Mouse (Mus musculus) heart, embryonic 12.5 days (tissue): ENCODE measurements at regions not wholly inside any gene's neighbourhood (a gene's known extent, or its start where the extent isn't known, plus 50 kb on each side); places are given as distances from the start of the nearest gene placed in this dataset.

ENCODE experiments used
- ATAC-seq: fragments of 200-750 bp; cut with Nextera tagmentation; 2 replicates; pipeline ENCODE4 v1.8.0; 2017; ENCODE audit warnings: moderate TSS enrichment, moderate library complexity; ENCODE audit not compliant: insufficient number of reproducible peaks, low FRiP score
- H3K27ac ChIP-seq: fragments of 300-500 bp; sonication (generic); 2 replicates; pipeline ENCODE4 v1.5.1; 2016; ENCODE audit warnings: mild to moderate bottlenecking, moderate library complexity; ENCODE audit not compliant: poor library complexity, severe bottlenecking
- H3K27me3 ChIP-seq: fragments of 300-500 bp; sonication (generic); replicated peaks from 2 replicates; pipeline ENCODE4 v1.6.1; 2016; ENCODE audit warnings: mild to moderate bottlenecking, moderate library complexity
- H3K36me3 ChIP-seq: fragments of 300-500 bp; sonication (generic); 2 replicates; pipeline ENCODE4 v1.6.1; 2016; ENCODE audit warnings: mild to moderate bottlenecking, moderate library complexity
- H3K4me1 ChIP-seq: fragments of 300-500 bp; sonication (generic); replicated peaks from 2 replicates; pipeline ENCODE4 v1.6.1; 2016; ENCODE audit warnings: mild to moderate bottlenecking
- H3K4me2 ChIP-seq: fragments of 300-500 bp; sonication (generic); 2 replicates; pipeline ENCODE4 v1.6.1; 2016; ENCODE audit warnings: mild to moderate bottlenecking, moderate library complexity
- H3K4me3 ChIP-seq: fragments of 300-500 bp; sonication (generic); 2 replicates; pipeline ENCODE4 v1.5.1; 2016; ENCODE audit warnings: mild to moderate bottlenecking
- H3K9ac ChIP-seq: fragments of 300-500 bp; sonication (generic); 2 replicates; pipeline ENCODE4 v1.6.1; 2016; ENCODE audit warnings: mild to moderate bottlenecking, moderate library complexity
- H3K9me3 ChIP-seq: fragments of 300-500 bp; sonication (generic); replicated peaks from 2 replicates; pipeline ENCODE4 v1.6.1; 2016; ENCODE audit warnings: mild to moderate bottlenecking, moderate library complexity
- WGBS: fragments of 180-500 bp; shearing (Covaris S2); methylation state at CpG from one replicate; pipeline ENCODE4 v1.1.7; 2016; 5-methylcytosine and 5-hydroxymethylcytosine counted together

DNA sequence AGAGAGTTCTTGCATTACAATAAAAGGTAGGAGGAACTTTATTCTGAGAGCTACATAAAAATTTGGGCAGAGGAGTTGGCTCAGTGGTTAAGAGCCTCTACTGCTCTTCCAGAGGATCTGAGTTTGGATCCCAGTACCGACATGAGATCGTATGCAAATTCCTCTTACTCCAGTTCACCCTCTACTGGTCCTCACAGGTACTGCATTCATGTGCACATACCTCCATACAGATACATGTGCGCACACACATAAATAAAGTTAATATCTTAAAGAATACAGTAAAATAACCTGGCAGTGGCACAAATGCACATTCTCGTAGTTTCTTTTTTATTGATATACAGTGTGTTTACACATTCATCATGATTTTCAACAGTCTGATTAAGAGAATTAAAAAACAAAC lies 232.4 kb downstream of the Vps13c start:
- Histone ChIP-seq H3K9me3 (0 out of 2 replicates have a peak, but pooled peaks cover 2% of the 10 kb centered on the region), H3K4me1 (no peaks in the 10 kb centered on the region), H3K4me3 (no peak overlapping the region), H3K9ac (no peak overlapping the region), H3K27ac (no peak overlapping the region), H3K36me3 (no peaks in the 10 kb centered on the region), H3K4me2 (no peak overlapping the region), H3K27me3 (no peaks in the 10 kb centered on the region)
- no peak for ATAC-seq
- 84% methylated on average over 4 of the region's 4 CpGs for WGBS

DNA sequence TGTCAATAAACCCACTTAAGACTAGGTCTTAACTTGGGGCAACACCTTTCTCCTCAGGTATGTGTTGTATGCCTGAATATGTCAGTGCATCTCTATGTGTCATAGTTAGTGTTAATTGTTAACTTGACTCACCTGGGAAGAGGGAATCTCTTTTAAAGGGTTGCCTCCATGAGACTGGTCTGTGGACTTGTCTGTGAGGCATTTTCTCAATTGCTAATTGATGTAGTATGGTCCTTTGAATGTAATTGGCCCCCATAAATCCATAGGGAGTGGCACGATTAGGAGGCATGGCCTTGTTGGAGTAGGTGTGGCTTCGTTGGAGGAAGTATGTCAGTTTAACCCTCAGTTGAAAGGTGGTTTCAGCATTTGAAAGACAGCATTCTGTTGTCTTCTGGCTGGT lies 237.1 kb downstream of the Vps13c start:
- no peak for ATAC-seq
- no peaks in the 10 kb centered on the region for H3K36me3 ChIP-seq
- H3K4me3 ChIP-seq: no peak overlapping the region
- H3K4me1 ChIP-seq: no peaks in the 10 kb centered on the region
- H3K27me3 ChIP-seq: no peaks in the 10 kb centered on the region
- H3K27ac ChIP-seq: no peak overlapping the region
- WGBS: 67% methylated on average over 2 of the region's 2 CpGs
- no peak overlapping the region for H3K4me2 ChIP-seq
- 0 out of 2 replicates have a peak, but pooled peaks cover 2% of the 10 kb centered on the region for H3K9me3 ChIP-seq
- H3K9ac ChIP-seq: no peak overlapping the region

DNA sequence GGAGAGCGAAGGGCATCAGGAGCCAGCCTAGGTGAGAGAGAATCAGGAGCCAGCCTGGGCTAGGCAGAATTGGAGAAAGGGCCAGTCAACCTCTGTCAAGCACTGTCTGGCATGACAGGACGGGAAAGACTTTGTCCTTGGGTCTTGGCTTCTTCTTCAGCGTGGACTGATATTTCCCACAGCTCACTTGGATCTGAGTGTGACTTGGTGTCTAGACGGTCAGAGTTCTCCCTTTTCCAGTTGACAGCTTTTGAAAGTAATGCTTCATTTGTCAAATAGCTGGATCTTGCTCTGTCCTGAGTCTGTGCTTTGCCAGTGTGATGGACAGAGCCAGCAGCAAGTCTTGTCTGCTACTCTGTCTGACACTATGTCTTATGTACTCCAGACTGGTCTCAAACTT lies 243.1 kb downstream of the Vps13c start:
- Histone ChIP-seq H3K4me1 (no peaks in the 10 kb centered on the region), H3K36me3 (no peaks in the 10 kb centered on the region), H3K9ac (no peak overlapping the region), H3K27me3 (0 out of 2 replicates have a peak, but pooled peaks cover 7% of the 10 kb centered on the region), H3K4me2 (no peak overlapping the region), H3K9me3 (no peaks in the 10 kb centered on the region), H3K4me3 (no peak overlapping the region), H3K27ac (no peak overlapping the region)
- WGBS: 74% methylated on average over 4 of the region's 4 CpGs
- ATAC-seq: no peak

DNA sequence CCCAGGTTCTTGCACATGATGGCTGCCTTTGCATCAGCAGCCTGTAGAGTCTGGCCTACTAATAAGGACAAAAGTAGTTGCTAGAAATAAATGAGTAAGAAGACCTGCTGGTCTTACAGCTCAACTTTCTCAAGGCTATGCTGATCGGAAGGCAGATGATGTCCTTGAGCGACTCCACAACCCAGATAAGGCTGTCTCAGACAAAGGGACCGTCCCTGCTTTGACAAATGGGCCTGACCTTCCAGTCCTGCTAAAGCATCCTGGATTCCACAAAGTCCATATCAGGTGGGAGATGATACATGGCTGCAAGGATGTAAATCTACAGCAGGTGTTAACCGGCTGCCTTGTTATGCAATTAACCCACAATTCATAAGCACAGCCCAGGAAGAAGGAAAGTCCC lies 244.8 kb downstream of the Vps13c start:
- H3K36me3 ChIP-seq: no peaks in the 10 kb centered on the region
- H3K9me3 ChIP-seq: no peaks in the 10 kb centered on the region
- no peak overlapping the region for H3K27ac ChIP-seq
- H3K4me3 ChIP-seq: no peak overlapping the region
- WGBS: 60% methylated on average over 4 of the region's 4 CpGs
- H3K27me3 ChIP-seq: 0 out of 2 replicates have a peak, but pooled peaks cover 7% of the 10 kb centered on the region
- no peak overlapping the region for H3K9ac ChIP-seq
- no peaks in the 10 kb centered on the region for H3K4me1 ChIP-seq
- H3K4me2 ChIP-seq: no peak overlapping the region
- ATAC-seq: no peak

DNA sequence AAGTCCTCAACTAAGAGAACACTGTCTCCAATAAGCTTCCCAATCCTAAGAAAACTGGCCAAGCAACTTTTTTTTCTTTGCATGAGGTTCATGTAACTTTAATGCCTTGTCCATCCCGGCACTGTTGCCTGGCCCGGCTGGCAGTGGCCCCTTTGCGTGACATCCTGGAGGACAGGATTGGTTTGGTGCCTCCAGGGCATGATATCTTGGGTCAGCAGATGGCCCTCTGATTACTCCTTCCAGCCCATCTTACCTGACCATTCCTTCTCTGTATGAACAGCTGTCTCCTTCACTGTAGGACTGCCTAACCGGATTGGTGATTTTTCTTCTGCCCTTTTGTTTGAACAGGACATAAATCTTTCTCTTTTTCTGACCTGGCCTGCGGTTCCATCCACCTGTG lies 254.4 kb downstream of the Vps13c start:
- no peak overlapping the region for H3K4me2 ChIP-seq
- H3K4me1 ChIP-seq: no peaks in the 10 kb centered on the region
- H3K27me3 ChIP-seq: no peaks in the 10 kb centered on the region
- no peaks in the 10 kb centered on the region for H3K9me3 ChIP-seq
- H3K27ac ChIP-seq: no peak overlapping the region
- no peak overlapping the region for H3K9ac ChIP-seq
- H3K36me3 ChIP-seq: no peaks in the 10 kb centered on the region
- no peak for ATAC-seq
- no peak overlapping the region for H3K4me3 ChIP-seq
- WGBS: 78% methylated on average over 5 of the region's 5 CpGs

DNA sequence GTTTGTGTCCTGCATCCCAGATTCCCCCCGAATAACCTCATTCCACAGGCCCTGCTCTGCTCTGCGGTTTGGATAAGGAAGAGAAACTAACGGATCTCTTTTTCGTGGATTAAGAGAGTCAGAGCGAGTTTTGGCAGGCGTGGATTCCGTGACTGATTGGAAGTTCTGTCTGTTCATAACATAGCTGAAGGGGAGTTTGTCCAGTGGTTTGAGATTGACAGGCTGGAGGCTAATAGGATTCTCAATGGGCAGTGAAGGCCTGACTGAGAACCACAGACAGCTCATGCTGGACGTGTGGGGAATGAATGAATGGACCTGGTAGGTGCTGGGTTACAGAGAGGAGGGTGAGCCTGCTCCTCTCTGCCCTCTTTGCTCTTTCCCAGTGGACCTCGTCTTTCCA lies 269.6 kb downstream of the Vps13c start:
- no peak overlapping the region for H3K4me3 ChIP-seq
- no peak for ATAC-seq
- H3K27ac ChIP-seq: no peak overlapping the region
- H3K36me3 ChIP-seq: no peaks in the 10 kb centered on the region
- no peaks in the 10 kb centered on the region for H3K27me3 ChIP-seq
- H3K4me2 ChIP-seq: no peak overlapping the region
- 76% methylated on average over 9 of the region's 9 CpGs for WGBS
- H3K9me3 ChIP-seq: no peaks in the 10 kb centered on the region
- H3K4me1 ChIP-seq: no peaks in the 10 kb centered on the region
- no peak overlapping the region for H3K9ac ChIP-seq

DNA sequence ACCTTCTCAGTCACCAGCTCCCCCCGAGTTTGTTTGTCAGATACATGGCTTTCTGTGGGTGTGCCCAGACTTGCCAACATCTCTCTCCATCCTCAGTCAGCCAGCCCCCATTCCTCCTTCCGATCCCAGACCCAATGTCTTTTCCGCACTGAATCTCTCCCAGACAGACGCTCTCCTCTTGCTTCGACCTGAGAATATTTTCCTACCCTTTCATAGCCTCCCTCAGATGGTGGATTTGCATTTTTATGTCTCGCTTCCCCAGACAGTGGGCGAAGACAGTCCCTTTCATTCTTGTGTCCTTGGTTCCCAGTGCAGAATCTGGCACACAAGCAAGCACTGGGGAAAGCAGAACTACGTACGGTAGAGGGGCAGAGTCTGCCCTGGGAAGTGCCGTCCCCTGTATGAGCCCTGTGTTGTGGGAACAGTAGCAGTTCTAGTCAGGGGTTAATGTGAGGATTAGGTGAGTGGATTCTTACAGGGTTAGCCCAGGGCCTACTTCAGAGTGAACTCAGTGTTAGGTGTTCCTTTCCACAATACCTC lies 275.0 kb downstream of the Vps13c start:
- Histone ChIP-seq H3K4me3 (no peak overlapping the region), H3K9ac (no peak overlapping the region), H3K36me3 (no peaks in the 10 kb centered on the region), H3K27ac (no peak overlapping the region), H3K4me1 (no peaks in the 10 kb centered on the region), H3K27me3 (no peaks in the 10 kb centered on the region), H3K4me2 (no peak overlapping the region), H3K9me3 (no peaks in the 10 kb centered on the region)
- WGBS: 82% methylated on average over 10 of the region's 10 CpGs
- ATAC-seq: no peak

DNA sequence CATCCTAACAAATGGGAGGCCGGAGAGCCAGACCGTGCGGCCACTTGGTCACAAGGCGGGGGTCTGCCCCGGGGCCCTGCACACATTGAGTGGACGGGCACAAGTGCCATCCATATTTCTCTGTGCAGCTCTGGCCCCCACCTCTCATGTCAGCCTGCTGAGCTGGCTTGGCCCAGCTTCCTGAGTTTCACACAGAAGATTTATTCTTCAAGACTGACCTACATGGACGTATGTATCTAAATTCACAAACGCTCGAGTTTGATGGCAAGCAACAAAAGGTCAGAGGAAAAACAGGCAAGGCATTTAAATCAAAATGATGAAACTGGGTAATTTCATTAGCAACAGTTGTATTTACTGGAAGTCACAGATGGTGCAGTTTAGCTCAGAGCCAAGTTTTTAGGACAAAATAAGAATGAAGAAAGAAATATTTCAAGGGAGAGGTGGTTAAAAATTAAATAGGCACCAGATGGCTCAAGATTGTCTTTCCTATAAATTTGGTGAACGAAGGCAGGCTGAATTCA lies 276.1 kb downstream of the Vps13c start:
- H3K4me2 ChIP-seq: no peak overlapping the region
- ATAC-seq: no peak
- no peaks in the 10 kb centered on the region for H3K36me3 ChIP-seq
- WGBS: 85% methylated on average over 10 of the region's 10 CpGs
- no peaks in the 10 kb centered on the region for H3K4me1 ChIP-seq
- H3K27me3 ChIP-seq: no peaks in the 10 kb centered on the region
- no peak overlapping the region for H3K4me3 ChIP-seq
- H3K27ac ChIP-seq: no peak overlapping the region
- no peaks in the 10 kb centered on the region for H3K9me3 ChIP-seq
- no peak overlapping the region for H3K9ac ChIP-seq

DNA sequence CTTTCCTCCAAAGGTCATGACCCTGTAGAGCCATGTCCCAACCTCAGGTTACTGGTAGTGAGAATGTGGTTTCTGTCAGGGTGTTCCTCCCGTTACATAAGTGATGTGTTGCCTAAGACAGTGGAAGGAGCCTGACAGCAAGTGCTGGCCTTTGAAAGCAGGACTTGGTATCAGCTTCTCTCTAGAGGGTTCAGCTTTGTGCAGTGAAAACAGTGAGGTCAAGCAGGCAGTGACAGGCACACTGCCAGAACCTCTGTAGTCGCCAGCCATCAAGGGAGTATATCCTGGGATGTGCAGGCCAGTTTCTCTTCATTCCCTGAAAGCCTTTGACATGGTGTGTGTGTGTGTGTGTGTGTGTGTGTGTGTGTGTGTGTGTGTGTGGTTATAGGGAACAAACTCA lies 278.1 kb downstream of the Vps13c start:
- Histone ChIP-seq H3K9me3 (no peaks in the 10 kb centered on the region), H3K4me3 (no peak overlapping the region), H3K4me2 (no peak overlapping the region), H3K27ac (no peak overlapping the region), H3K27me3 (no peaks in the 10 kb centered on the region), H3K4me1 (no peaks in the 10 kb centered on the region), H3K36me3 (no peaks in the 10 kb centered on the region), H3K9ac (no peak overlapping the region)
- 42% methylated on average over 2 of the region's 2 CpGs for WGBS
- no peak for ATAC-seq

DNA sequence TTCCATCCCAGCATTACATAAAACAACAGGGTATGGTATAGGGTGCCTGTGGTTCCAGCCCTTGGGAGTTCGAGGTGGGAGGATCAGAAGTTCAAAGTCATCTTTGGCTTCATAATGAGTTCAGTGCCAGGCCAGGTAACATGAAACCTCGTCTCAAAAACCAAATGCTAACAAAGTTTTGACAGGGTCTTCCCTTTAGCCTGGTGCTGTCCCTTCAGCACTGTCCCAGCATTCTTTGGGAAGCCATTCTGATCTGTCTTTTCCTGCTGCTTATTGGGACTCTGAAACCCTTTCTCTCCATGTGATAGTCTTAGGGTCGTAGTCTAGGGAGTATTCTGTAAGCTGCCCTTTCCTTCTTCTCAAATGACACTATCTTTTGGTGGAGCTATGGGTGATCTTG lies 282.1 kb downstream of the Vps13c start:
- Histone ChIP-seq H3K27ac (no peak overlapping the region), H3K9ac (no peak overlapping the region), H3K4me2 (no peak overlapping the region), H3K9me3 (no peaks in the 10 kb centered on the region), H3K4me1 (no peaks in the 10 kb centered on the region), H3K27me3 (no peaks in the 10 kb centered on the region), H3K36me3 (no peaks in the 10 kb centered on the region), H3K4me3 (no peak overlapping the region)
- ATAC-seq: no peak
- 39% methylated on average over 3 of the region's 3 CpGs for WGBS

DNA sequence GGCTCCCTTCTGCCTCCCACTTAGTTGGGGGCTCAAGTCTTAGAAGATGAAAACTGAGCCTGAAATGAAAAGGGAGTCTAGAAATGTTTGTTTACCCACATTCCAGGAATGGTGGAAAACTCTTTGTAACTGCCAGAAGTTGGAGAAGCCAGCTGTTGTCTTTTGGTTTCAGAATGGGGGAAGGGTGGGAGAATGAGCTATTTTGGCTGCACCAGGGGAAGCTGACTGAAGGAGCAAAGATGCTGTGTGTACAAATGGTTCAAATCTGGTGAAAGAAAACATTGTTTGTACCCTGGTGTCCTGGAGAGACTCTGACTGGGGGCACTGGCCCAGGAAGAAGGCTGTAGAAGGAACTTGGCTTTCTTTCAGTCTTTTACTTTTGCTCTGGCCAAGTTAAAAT lies 291.1 kb downstream of the Vps13c start:
- H3K9me3 ChIP-seq: 0 out of 2 replicates have a peak, but pooled peaks cover 9% of the 10 kb centered on the region
- no peak overlapping the region for H3K4me3 ChIP-seq
- no peak overlapping the region for H3K27ac ChIP-seq
- ATAC-seq: no peak
- no peak overlapping the region for H3K4me2 ChIP-seq
- no peaks in the 10 kb centered on the region for H3K27me3 ChIP-seq
- H3K9ac ChIP-seq: no peak overlapping the region
- no peaks in the 10 kb centered on the region for H3K4me1 ChIP-seq
- no peaks in the 10 kb centered on the region for H3K36me3 ChIP-seq

DNA sequence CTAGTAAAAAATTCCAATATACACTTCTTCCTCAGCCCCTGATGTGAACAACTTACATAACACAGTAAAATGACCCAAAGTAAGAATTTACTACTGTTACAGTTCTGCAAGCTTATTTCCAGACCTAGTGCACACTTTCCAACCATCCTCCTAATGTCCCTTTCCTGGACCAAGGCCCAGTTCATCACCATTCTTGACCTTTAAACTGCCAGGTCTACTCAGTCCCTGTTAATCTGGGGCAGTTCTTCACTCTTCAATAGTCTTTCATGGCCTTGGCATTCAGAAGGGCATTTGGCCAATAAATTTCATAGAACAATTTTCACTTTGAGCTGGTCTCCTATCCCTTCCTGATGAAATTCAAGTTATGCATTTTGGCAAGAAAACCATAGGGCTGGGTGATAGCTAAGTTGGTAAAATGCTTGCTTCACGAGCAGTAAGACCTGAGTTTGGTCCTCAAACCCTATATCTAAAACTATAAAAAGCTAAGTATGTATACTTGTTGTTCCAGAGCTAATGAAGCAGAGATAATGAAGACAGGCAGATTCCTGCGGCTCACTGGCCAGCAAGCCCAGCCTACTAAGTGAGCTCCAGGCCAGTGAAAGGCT lies 295.4 kb downstream of the Vps13c start:
- Histone ChIP-seq H3K27me3 (no peaks in the 10 kb centered on the region), H3K9me3 (no peaks in the 10 kb centered on the region), H3K4me2 (no peak overlapping the region), H3K4me3 (no peak overlapping the region), H3K27ac (no peak overlapping the region), H3K36me3 (no peaks in the 10 kb centered on the region), H3K4me1 (no peaks in the 10 kb centered on the region), H3K9ac (no peak overlapping the region)
- ATAC-seq: no peak
- WGBS: 53% methylated on average over 2 of the region's 2 CpGs
